In genomic region chr5:65698759-65699136, GRCm38 (mm10) we compare ENCODE assay signal across 8 mouse cellular contexts. TPM values are rescaled to one million over a fixed set of nuclear protein-coding genes. Genes with fewer than 3 reads are reported as not detected.
DNase-seq lines count a peak whose midpoint lies in the region; ATAC-seq and TF ChIP-seq lines count a peak whose summit lies in the region.

No protein-coding gene starts in this region.

- peak overlapping the region; percentile 90 for H3K27ac ChIP-seq in liver, embryonic 14.5 days

- WGBS in liver, embryonic 14.5 days (ENCODE audit: insufficient replicate concordance), result 17% methylated on average over 6 of the region's 6 CpGs

- H3K4me3 ChIP-seq in erythroblast, embryonic 14.5 days (replicated peaks), result peak overlapping the region; percentile 96
- peak overlapping the region; percentile 81 to 87 for H3K4me3 ChIP-seq in liver, embryonic 14.5 days (ENCODE audit: insufficient read depth in 1 of 2, low read depth in 2 of 2, low read length in 2 of 2)

- peaks cover 52% of the 10 kb centered on the region for H3K4me1 ChIP-seq in erythroblast, embryonic 14.5 days (ENCODE audit: control insufficient read depth)
- H3K4me1 ChIP-seq in liver, embryonic 14.5 days (replicated peaks; ENCODE audit: control insufficient read depth in 2 of 2, insufficient read depth in 2 of 2, low read length in 1 of 2), result peaks cover 16 to 24% of the 10 kb centered on the region in 2 experiments

- DNase-seq in thymus, postnatal 25 days, result peak; percentile 12
- no peak for DNase-seq in thymus, postnatal 4 days
- DNase-seq in liver, embryonic 14.5 days (ENCODE audit: low read depth in 3 of 3, low spot score in 3 of 3), result no peak
- DNase-seq in urinary bladder, postnatal 10 days (ENCODE audit: low spot score), result no peak
- DNase-seq in right cerebral cortex, postnatal 4 days, result no peak
- DNase-seq in gastrocnemius, postnatal 10 days, result no peak

- no peak for TF ChIP-seq EP300 in liver, embryonic 14.5 days (IDR thresholded peaks at IDR 0.05; ENCODE audit: low read depth)

- peaks cover 27% of the 10 kb centered on the region for H3K36me3 ChIP-seq in erythroblast, embryonic 14.5 days (ENCODE audit: control insufficient read depth)
- peaks cover 14% of the 10 kb centered on the region for H3K36me3 ChIP-seq in liver, embryonic 14.5 days (replicated peaks; ENCODE audit: control insufficient read depth, insufficient read depth, low read depth)

- 0 out of 2 replicates have a peak, but pooled peaks cover 5% of the 10 kb centered on the region for H3K27me3 ChIP-seq in erythroblast, embryonic 14.5 days (ENCODE audit: control insufficient read depth)
- H3K27me3 ChIP-seq in liver, embryonic 14.5 days (ENCODE audit: control insufficient read depth, insufficient read depth, low read length), result no peaks in the 10 kb centered on the region

- no peak for TF ChIP-seq CTCF in liver, embryonic 14.5 days (IDR thresholded peaks at IDR 0.05; ENCODE audit: low read depth)

- no peak for ATAC-seq in erythroblast, adult 5-6 weeks (replicated peaks; ENCODE audit: low FRiP score, poor library complexity, severe bottlenecking)
- no peak for ATAC-seq in liver, embryonic 14.5 days (ENCODE audit: insufficient read depth)

- H3K9me3 ChIP-seq in erythroblast, embryonic 14.5 days (ENCODE audit: control insufficient read depth, low read length), result no peaks in the 10 kb centered on the region
- no peaks in the 10 kb centered on the region for H3K9me3 ChIP-seq in liver, embryonic 14.5 days (ENCODE audit: control insufficient read depth, low read length)

- peak overlapping the region; percentile 98 for H3K9ac ChIP-seq in liver, embryonic 14.5 days (replicated peaks)

- peak overlapping the region; percentile 91 for H3K4me2 ChIP-seq in liver, embryonic 14.5 days (ENCODE audit: low read depth)

RNA-seq across cellular contexts. Expression of gene Pds5a, which starts 0.7 kb away (rescaled TPM):
- 0.31 and 0.54 TPM in 2 replicates for polyA plus RNA-seq in erythroblast, embryonic 14.5 days (2012)
- 53.1 and 90.5 TPM in 2 replicates for total RNA-seq in erythroblast, adult 5-6 weeks (2015; ENCODE audit: low replicate concordance)
- total RNA-seq in erythroblast, adult 5-6 weeks (2017; ENCODE audit: low replicate concordance), result 94.4 and 98.8 TPM in 2 replicates
- 24.4 and 31.4 TPM in 2 replicates for polyA plus RNA-seq in liver, embryonic 14.5 days (2012; rRNA removed)
- polyA plus RNA-seq in liver, embryonic 14.5 days (2014; fragmentation: Nextera tagmentation; extraction: Ambion mirVana), result 24.9 and 27.3 TPM in 2 replicates
- total RNA-seq in gastrocnemius, postnatal 10 days (2021), result 10 to 100 TPM; 47.5 to 59.1 TPM
